Mouse (Mus musculus) forebrain, embryonic 12.5 days (tissue): ENCODE measurements around the gene Wfdc15a. TPM values are rescaled to one million over a fixed set of nuclear protein-coding genes. Genes with fewer than 3 reads are reported as not detected.

ENCODE experiments used
- polyA plus RNA-seq: library from polyadenylated mRNA; unstranded; fragments of >200 nt; fragmentation: Nextera tagmentation; extraction: Ambion mirVana; gene quantifications from 2 replicates; pipeline ENCODE4 v1.2.1, GENCODE M21; 2016

Wfdc15a gene
- polyA plus RNA-seq, 1 experiment from 2014 or later: not detected

Other genes starting within 250 kb of the Wfdc15a start
- 339 and 340 TPM in 2 replicates for gene Ywhab, start 205.2 kb downstream of the Wfdc15a start, polyA plus RNA-seq
- 1.2 and 1.8 TPM in 2 replicates for gene Pabpc1l, start 174.7 kb downstream of the Wfdc15a start, polyA plus RNA-seq
- gene Stk4, start 129.8 kb downstream of the Wfdc15a start, polyA plus RNA-seq: 37.3 and 42.8 TPM in 2 replicates
- gene Tomm34, start 129.0 kb downstream of the Wfdc15a start, polyA plus RNA-seq: 50.2 TPM in 2 replicates
- gene Kcns1, start 29.0 kb downstream of the Wfdc15a start, polyA plus RNA-seq: 0.12 and 0.18 TPM in 2 replicates
- not detected in 2 replicates for gene Wfdc5, start 17.4 kb downstream of the Wfdc15a start, polyA plus RNA-seq
- gene Wfdc12, start 9.5 kb downstream of the Wfdc15a start, polyA plus RNA-seq: not detected in 2 replicates
- gene Wfdc15b, start 21.5 kb upstream of the Wfdc15a start, polyA plus RNA-seq: not detected in 2 replicates
- not detected in 2 replicates for gene Svs2, start 38.3 kb upstream of the Wfdc15a start, polyA plus RNA-seq
- not detected in 2 replicates for gene Svs3b, start 56.5 kb upstream of the Wfdc15a start, polyA plus RNA-seq
- not detected in 2 replicates for gene Svs4, start 78.3 kb upstream of the Wfdc15a start, polyA plus RNA-seq
- not detected in 2 replicates for gene Svs3a, start 89.1 kb upstream of the Wfdc15a start, polyA plus RNA-seq
- gene Svs6, start 116.6 kb upstream of the Wfdc15a start, polyA plus RNA-seq: not detected in 2 replicates
- gene Svs5, start 132.6 kb upstream of the Wfdc15a start, polyA plus RNA-seq: not detected in 2 replicates
- 0.41 TPM in 1 of 2 replicates, not detected in the other for gene Slpi, start 189.0 kb upstream of the Wfdc15a start, polyA plus RNA-seq
- 0.08 and 0.09 TPM in 2 replicates for gene Rbpjl, start 203.0 kb upstream of the Wfdc15a start, polyA plus RNA-seq
- gene Matn4, start 205.0 kb upstream of the Wfdc15a start, polyA plus RNA-seq: 3.3 and 4.0 TPM in 2 replicates
- 12.1 and 12.6 TPM in 2 replicates for gene Sdc4, start 243.8 kb upstream of the Wfdc15a start, polyA plus RNA-seq